In genomic region chr4:55670258-55670657, GRCm38 (mm10) we compare ENCODE assay signal across 19 mouse cellular contexts.
DNase-seq lines count a peak whose midpoint lies in the region; ATAC-seq and TF ChIP-seq lines count a peak whose summit lies in the region.
"Had no signal": no experiment of that assay in that cellular context is flagged by ENCODE, and none has a peak within 500 bp of the region (broad histone marks: within the 10 kb centered on the region; RNA-seq: fewer than 3 reads in every experiment).

No protein-coding gene starts in this region.

- no peaks in the 10 kb centered on the region for H3K27me3 ChIP-seq in heart, adult 2 months (ENCODE audit: control insufficient read depth, insufficient read depth, low read length)
- 0 out of 2 replicates have a peak, but pooled peaks cover 2% of the 10 kb centered on the region for H3K27me3 ChIP-seq in heart, embryonic 11.5 days (ENCODE audit: control insufficient read depth, insufficient read depth, low read length)
- no peaks in the 10 kb centered on the region for H3K27me3 ChIP-seq in midbrain, embryonic 13.5 days
- H3K27me3 ChIP-seq: CH12.LX; forebrain, embryonic 13.5 days; Patski had no signal

- 35% methylated on average over 4 of the region's 4 CpGs for WGBS in heart, adult 2 months
- 64% methylated on average over 4 of the region's 4 CpGs for WGBS in heart, embryonic 11.5 days (ENCODE audit: insufficient replicate concordance)
- WGBS in midbrain, embryonic 13.5 days, result 76% methylated on average over 4 of the region's 4 CpGs

- peak overlapping the region; percentile 90 for H3K27ac ChIP-seq in heart, adult 2 months
- no peak overlapping the region for H3K27ac ChIP-seq in heart, embryonic 11.5 days (ENCODE audit: low read depth, low read length)
- no peak overlapping the region for H3K27ac ChIP-seq in midbrain, embryonic 13.5 days
- H3K27ac ChIP-seq: embryonic facial prominence, embryonic 10.5 days; forebrain, embryonic 13.5 days; heart, embryonic 13.5 days; hindbrain, embryonic 14.5 days had no signal

- no peak overlapping the region for H3K4me2 ChIP-seq in heart, embryonic 11.5 days
- H3K4me2 ChIP-seq in midbrain, embryonic 13.5 days (replicated peaks), result no peak overlapping the region
- H3K4me2 ChIP-seq: forebrain, embryonic 13.5 days; heart, embryonic 13.5 days; hindbrain, embryonic 14.5 days had no signal

- intact Hi-C loops in heart, adult 2 months (cut with DNase I), result loop anchor here (2.0 to 5.0 kb wide), 2 partner anchors 23 to 442 kb away; no protein-coding TSS in a partner anchor

- no peak for TF ChIP-seq POLR2A in heart, adult 2 months (IDR thresholded peaks at IDR 0.05; ENCODE audit: insufficient read depth, low read depth, low read length)

- no peak for TF ChIP-seq EP300 in heart, adult 2 months (IDR thresholded peaks at IDR 0.05; ENCODE audit: insufficient read depth, low read depth, low read length)

- H3K4me3 ChIP-seq in heart, adult 2 months, result no peak overlapping the region
- no peak overlapping the region for H3K4me3 ChIP-seq in heart, embryonic 11.5 days (ENCODE audit: low read depth, low read length)
- no peak overlapping the region for H3K4me3 ChIP-seq in midbrain, embryonic 13.5 days (replicated peaks)
- H3K4me3 ChIP-seq: embryonic facial prominence, embryonic 10.5 days; forebrain, embryonic 13.5 days; heart, embryonic 13.5 days had no signal

- no peaks in the 10 kb centered on the region for H3K79me2 ChIP-seq in heart, adult 2 months (replicated peaks; ENCODE audit: control insufficient read depth, insufficient read depth, low read length)

- no peak overlapping the region for H3K9ac ChIP-seq in heart, adult 2 months (ENCODE audit: low read depth, low read length)
- H3K9ac ChIP-seq in heart, embryonic 11.5 days (ENCODE audit: low read depth, low read length), result no peak overlapping the region
- H3K9ac ChIP-seq in midbrain, embryonic 13.5 days (replicated peaks), result no peak overlapping the region
- H3K9ac ChIP-seq: forebrain, embryonic 13.5 days; forebrain, postnatal 0 days; heart, embryonic 13.5 days; hindbrain, embryonic 14.5 days had no signal

- DNase-seq in heart, adult 2 months, result peak in 1 of 2 experiments; percentile 31
- peak; percentile 48 to 69 for DNase-seq in lung, adult 18-20 months
- DNase-seq in lung, postnatal 4 days, result no peak
- DNase-seq in lung, postnatal 14 days, result peak; percentile 17
- DNase-seq: adrenal gland, postnatal 14 days; cerebellum, adult 18-20 months; cerebellum, adult 9-11 months; cerebellum, postnatal 36 days; forebrain, postnatal 0 days; gastrocnemius, postnatal 36 days had no signal

- peaks cover 2% of the 10 kb centered on the region; the same call in 1 of the 2 replicates for H3K36me3 ChIP-seq in heart, adult 2 months (ENCODE audit: control insufficient read depth, insufficient read depth, low read length)
- no peaks in the 10 kb centered on the region for H3K36me3 ChIP-seq in heart, embryonic 11.5 days (ENCODE audit: control insufficient read depth, insufficient read depth, low read length)
- H3K36me3 ChIP-seq in midbrain, embryonic 13.5 days, result no peaks in the 10 kb centered on the region
- H3K36me3 ChIP-seq: embryonic facial prominence, embryonic 10.5 days; heart, embryonic 13.5 days had no signal

- ATAC-seq in heart, embryonic 11.5 days (replicated peaks; ENCODE audit: insufficient number of reproducible peaks, low FRiP score, low TSS enrichment), result no peak
- no peak for ATAC-seq in midbrain, embryonic 13.5 days
- ATAC-seq: activated CD4-positive, CD25-positive, alpha-beta regulatory T cell, adult 4 months; forebrain, embryonic 13.5 days; forebrain, postnatal 0 days; Patski had no signal

- H3K4me1 ChIP-seq in heart, adult 2 months (ENCODE audit: control insufficient read depth, insufficient read depth, low read length), result peaks cover 13% of the 10 kb centered on the region
- H3K4me1 ChIP-seq in heart, embryonic 11.5 days (ENCODE audit: control insufficient read depth, insufficient read depth, low read length), result no peaks in the 10 kb centered on the region
- no peaks in the 10 kb centered on the region for H3K4me1 ChIP-seq in midbrain, embryonic 13.5 days (replicated peaks)
- H3K4me1 ChIP-seq: embryonic facial prominence, embryonic 10.5 days; forebrain, embryonic 13.5 days had no signal

- no peaks in the 10 kb centered on the region for H3K9me3 ChIP-seq in heart, embryonic 11.5 days (replicated peaks; ENCODE audit: control insufficient read depth, low read length)
- no peaks in the 10 kb centered on the region for H3K9me3 ChIP-seq in midbrain, embryonic 13.5 days
- H3K9me3 ChIP-seq: embryonic facial prominence, embryonic 10.5 days; forebrain, embryonic 13.5 days; heart, embryonic 13.5 days had no signal

- no peak for TF ChIP-seq CTCF in heart, adult 2 months (IDR thresholded peaks at IDR 0.05)

Comparison
In these comparisons a context has a peak if more than half of its experiments do, and no peak if none do; other contexts are left out.
1. DNase-seq: peak in lung, adult 18-20 months (2 of 2) and lung, postnatal 14 days (single experiment); none in lung, postnatal 4 days (0 of 2).